Mouse (Mus musculus): ENCODE measurements around the gene Rnf216. TPM values are rescaled to one million over a fixed set of nuclear protein-coding genes. Genes with fewer than 3 reads are reported as not detected.

Gene Rnf216
- polyA plus RNA-seq, 1 experiment from 2014 or later: 37.3 TPM

DNA sequence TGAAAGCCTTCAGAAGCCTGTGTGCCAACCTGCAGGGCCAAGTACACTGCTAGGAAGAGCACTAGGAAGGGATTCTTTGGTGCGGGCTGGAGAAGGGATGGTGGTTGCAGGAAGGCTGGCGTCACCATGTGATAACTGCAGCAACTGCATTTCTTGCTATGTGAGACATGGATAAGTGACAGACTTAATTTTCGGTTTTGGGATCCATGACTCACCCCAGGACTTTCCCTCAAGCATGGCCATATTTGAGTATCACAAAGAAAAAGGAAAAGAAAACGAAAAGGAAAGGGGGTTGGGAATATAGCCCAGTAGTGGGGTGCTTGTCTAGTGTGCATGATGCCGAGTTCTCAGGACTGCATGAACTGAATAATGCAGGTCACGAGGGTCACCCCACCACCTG lies 60.9 kb downstream of the Rnf216 start:
- no peaks in the 10 kb centered on the region for H3K9me3 ChIP-seq
- ATAC-seq (replicated peaks): no peak
- H3K27ac ChIP-seq (replicated peaks): no peak overlapping the region
- 86% methylated on average over 6 of the region's 6 CpGs for WGBS
- no peaks in the 10 kb centered on the region for H3K36me3 ChIP-seq
- no peak overlapping the region for H3K9ac ChIP-seq (replicated peaks)
- H3K27me3 ChIP-seq: no peaks in the 10 kb centered on the region
- no peak overlapping the region for H3K4me3 ChIP-seq
- H3K4me1 ChIP-seq: peaks cover 38% of the 10 kb centered on the region
- H3K4me2 ChIP-seq (replicated peaks): no peak overlapping the region

DNA sequence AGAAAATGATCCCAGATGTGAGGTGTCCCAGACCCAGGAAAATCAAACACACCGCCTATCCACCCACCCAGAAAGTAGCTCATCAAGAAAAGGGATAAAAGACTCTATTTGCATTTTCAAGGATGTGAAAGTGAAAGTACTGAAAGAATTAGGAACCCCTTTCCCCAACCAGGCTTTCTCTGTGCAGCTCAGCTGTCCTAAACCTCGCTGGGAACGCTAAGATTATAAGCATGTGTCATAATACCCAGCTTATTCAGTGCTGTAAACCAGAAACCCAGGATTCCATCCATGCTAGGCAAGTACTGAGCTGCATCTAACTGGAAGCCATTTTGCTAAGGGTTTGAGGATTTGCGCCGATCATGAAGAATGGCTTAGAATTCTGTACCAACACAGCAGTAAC lies 62.5 kb downstream of the Rnf216 start:
- Histone ChIP-seq H3K36me3 (no peaks in the 10 kb centered on the region), H3K27me3 (no peaks in the 10 kb centered on the region), H3K4me3 (no peak overlapping the region), H3K4me2 (replicated peaks) (no peak overlapping the region), H3K4me1 (peaks cover 38% of the 10 kb centered on the region), H3K9ac (replicated peaks) (no peak overlapping the region), H3K27ac (replicated peaks) (peak overlapping the region; percentile 95), H3K9me3 (no peaks in the 10 kb centered on the region)
- 40% methylated on average over 5 of the region's 5 CpGs for WGBS
- ATAC-seq (replicated peaks): no peak

DNA sequence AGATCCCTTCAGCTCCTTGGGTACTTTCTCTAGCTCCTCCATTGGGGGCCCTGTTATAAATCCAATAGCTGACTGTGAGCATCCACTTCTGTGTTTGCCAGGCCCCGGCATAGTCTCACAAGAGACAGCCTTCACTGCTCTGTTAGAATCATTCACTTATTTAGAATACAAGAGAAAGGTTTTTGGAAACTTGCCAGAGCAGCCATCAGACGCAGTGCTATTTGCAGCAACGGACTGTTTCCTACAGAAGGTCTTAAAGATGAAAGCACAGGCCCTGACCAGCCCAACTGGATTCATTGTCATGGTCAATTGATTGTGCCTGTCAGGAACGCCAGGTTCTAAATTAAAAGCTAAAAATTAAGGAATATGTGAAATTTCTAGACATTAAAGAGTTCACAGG lies 63.0 kb downstream of the Rnf216 start:
- no peak overlapping the region for H3K9ac ChIP-seq (replicated peaks)
- no peak overlapping the region for H3K4me3 ChIP-seq
- no peaks in the 10 kb centered on the region for H3K9me3 ChIP-seq
- H3K27ac ChIP-seq (replicated peaks): peak overlapping the region; percentile 95
- WGBS: 10% methylated on average over 4 of the region's 4 CpGs
- peaks cover 38% of the 10 kb centered on the region for H3K4me1 ChIP-seq
- H3K4me2 ChIP-seq (replicated peaks): no peak overlapping the region
- H3K27me3 ChIP-seq: no peaks in the 10 kb centered on the region
- H3K36me3 ChIP-seq: no peaks in the 10 kb centered on the region
- ATAC-seq (replicated peaks): 0 out of 2 replicates have a peak, but pooled peaks have one; percentile 16

DNA sequence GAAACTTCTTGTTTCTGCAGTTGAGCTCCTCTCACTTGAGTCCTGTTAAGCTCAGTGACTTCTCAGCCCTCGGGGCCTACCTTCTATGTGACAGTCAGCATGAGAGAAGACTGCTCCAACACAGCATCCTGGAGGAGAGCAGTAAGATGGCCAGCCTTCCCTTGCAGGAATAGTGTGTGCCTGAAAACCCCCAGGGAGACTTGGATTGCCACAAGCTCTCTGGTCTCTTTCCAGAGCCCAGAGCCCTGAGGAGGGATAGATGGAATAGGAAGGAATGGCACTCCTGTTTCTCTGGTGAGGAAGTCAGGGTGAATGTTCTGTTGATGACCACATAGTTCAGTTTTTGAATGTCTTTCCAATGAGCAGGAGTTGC lies 63.8 kb downstream of the Rnf216 start:
- Histone ChIP-seq H3K4me1 (peaks cover 36% of the 10 kb centered on the region), H3K36me3 (no peaks in the 10 kb centered on the region), H3K9me3 (no peaks in the 10 kb centered on the region), H3K9ac (replicated peaks) (no peak overlapping the region), H3K4me3 (no peak overlapping the region), H3K27ac (replicated peaks) (peak overlapping the region; percentile 95), H3K27me3 (no peaks in the 10 kb centered on the region), H3K4me2 (replicated peaks) (no peak overlapping the region)
- WGBS: 68% methylated on average over 1 of the region's 1 CpGs
- ATAC-seq (replicated peaks): no peak

DNA sequence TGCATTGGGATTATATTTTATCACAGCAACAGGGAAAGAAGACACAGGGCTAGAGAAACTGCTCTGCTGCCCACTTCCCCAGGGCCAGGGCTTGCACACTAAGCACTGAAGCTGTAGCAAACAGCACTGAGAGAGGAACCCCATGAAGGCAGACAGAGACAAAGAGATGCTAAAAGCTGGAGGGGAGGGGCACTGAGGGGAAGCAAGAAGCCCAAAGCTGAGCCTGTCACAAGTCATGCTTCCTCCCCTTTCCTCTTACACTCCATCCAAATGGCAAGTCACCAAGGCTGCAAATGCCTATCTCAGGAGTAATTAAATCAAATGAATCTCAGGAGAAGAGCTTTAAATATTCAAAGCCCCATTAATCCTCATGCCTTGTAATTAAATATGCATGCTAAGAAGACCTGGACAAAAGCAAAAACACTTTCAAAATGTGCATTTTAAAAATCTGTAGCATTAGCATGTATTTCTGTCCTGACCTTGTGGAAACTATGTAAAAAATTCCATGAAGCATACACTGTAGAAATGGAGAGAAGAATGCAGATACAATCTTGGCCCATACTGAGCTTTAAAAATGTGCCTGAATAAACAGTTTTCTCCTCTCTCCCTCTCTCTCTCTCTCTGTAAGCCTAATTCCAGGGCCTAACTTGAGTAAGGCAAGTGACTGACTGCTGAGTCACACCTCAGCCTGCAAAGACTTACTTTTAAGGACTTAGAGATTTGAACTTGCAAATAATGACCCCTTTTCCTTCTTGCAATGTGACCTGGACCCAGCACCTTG lies 64.4 kb downstream of the Rnf216 start:
- H3K9me3 ChIP-seq: no peaks in the 10 kb centered on the region
- H3K36me3 ChIP-seq: no peaks in the 10 kb centered on the region
- H3K4me1 ChIP-seq: peaks cover 32% of the 10 kb centered on the region
- no peak overlapping the region for H3K4me3 ChIP-seq
- no peak overlapping the region for H3K4me2 ChIP-seq (replicated peaks)
- peak overlapping the region; percentile 95 for H3K27ac ChIP-seq (replicated peaks)
- no peak overlapping the region; the same call in 1 of the 2 replicates for H3K9ac ChIP-seq (replicated peaks)
- peak; percentile 82 for ATAC-seq (replicated peaks)
- no peaks in the 10 kb centered on the region for H3K27me3 ChIP-seq

DNA sequence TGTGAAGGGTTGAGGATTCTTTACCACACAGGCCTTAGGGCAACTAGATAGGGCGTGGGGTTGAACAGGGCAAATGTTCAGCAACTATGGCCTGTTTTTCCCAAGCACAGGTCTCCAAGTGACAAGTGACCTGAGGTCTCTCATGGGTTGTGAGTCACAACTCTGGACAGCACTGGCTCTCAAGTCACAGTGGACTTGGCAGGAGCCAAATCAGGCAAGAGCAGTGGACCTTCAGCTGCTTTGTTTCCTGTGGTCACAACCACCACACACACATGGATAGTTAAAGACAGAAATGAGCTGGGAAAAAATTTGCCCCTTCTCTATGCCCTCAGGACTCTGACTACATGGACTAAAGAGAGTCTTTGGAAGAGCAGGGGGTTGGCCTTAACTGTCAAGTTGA lies 65.2 kb downstream of the Rnf216 start:
- ATAC-seq (replicated peaks): no peak
- peaks cover 32% of the 10 kb centered on the region for H3K4me1 ChIP-seq
- no peaks in the 10 kb centered on the region for H3K9me3 ChIP-seq
- H3K9ac ChIP-seq (replicated peaks): no peak overlapping the region
- no peaks in the 10 kb centered on the region for H3K36me3 ChIP-seq
- WGBS: 91% methylated on average over 1 of the region's 1 CpGs
- no peak overlapping the region for H3K4me3 ChIP-seq
- H3K27me3 ChIP-seq: no peaks in the 10 kb centered on the region
- H3K27ac ChIP-seq (replicated peaks): peak overlapping the region; percentile 95
- H3K4me2 ChIP-seq (replicated peaks): no peak overlapping the region

DNA sequence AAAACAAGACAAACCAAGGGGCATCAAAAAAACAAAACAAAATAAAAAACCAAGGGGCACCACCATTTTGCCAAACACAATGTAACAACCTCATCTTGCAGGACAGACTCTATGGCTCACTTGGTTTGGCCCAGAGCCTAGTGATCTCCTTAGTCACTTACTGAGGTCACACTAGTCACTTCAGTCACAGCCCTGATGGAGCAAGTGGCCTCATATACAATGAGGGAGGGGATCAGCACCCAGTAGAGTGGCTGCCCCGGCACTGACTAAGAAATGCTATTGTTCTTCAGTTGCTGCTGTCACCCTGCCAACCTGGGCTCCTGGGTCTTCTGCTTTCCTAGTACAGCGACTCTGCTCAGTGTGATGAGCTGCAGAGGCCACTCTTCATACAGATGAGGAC lies 68.9 kb downstream of the Rnf216 start:
- WGBS: 38% methylated on average over 2 of the region's 2 CpGs
- Histone ChIP-seq H3K4me2 (replicated peaks) (no peak overlapping the region), H3K4me3 (no peak overlapping the region), H3K36me3 (no peaks in the 10 kb centered on the region), H3K27ac (replicated peaks) (no peak overlapping the region), H3K4me1 (peaks cover 15% of the 10 kb centered on the region), H3K9me3 (no peaks in the 10 kb centered on the region), H3K27me3 (no peaks in the 10 kb centered on the region), H3K9ac (replicated peaks) (no peak overlapping the region)
- no peak for ATAC-seq (replicated peaks)

DNA sequence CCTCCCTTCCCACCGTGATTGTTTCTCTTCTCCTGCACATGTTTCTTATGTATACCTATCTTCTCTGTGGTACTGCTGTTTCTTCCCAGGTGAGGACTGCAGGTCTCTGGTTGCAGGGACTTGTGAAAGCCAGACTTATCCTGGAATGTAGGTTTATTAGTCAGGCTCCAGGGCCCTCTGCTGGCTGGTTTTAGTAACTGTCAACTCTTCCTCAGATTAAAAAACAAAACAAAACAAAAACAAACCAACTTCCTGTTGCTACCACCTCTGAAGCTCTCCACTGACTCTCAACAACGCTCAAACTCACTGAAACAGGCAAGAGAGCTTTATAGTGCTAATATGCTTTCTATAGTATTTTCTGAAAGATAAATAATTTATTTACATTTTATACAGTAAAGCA lies 69.5 kb downstream of the Rnf216 start:
- H3K27me3 ChIP-seq: no peaks in the 10 kb centered on the region
- ATAC-seq (replicated peaks): no peak
- H3K36me3 ChIP-seq: 0 out of 2 replicates have a peak, but pooled peaks cover 2% of the 10 kb centered on the region
- WGBS: 80% methylated on average over 2 of the region's 2 CpGs
- no peak overlapping the region for H3K4me2 ChIP-seq (replicated peaks)
- peaks cover 9% of the 10 kb centered on the region for H3K4me1 ChIP-seq
- no peak overlapping the region for H3K9ac ChIP-seq (replicated peaks)
- H3K9me3 ChIP-seq: no peaks in the 10 kb centered on the region
- no peak overlapping the region for H3K4me3 ChIP-seq
- no peak overlapping the region for H3K27ac ChIP-seq (replicated peaks)

DNA sequence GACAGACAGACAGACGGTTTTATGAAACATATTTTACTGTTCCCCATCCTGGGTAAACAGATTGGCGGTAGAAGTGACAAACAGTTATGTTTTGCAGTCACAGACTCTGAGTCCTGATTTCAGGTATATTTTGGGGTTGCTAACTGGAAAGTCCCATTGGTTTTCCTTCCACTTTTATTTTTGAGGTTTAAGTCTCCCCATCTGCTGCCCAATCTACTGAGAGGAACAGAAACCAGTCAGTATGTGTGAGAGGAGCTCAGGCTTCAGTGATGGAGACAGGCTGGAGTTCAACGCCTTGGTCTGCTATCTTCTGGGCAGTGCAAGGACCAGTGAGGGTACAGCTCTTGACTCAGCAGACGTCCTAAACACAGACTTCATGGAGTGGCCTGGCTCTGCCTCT lies 74.0 kb downstream of the Rnf216 start:
- no peak overlapping the region for H3K4me2 ChIP-seq (replicated peaks)
- no peaks in the 10 kb centered on the region for H3K9me3 ChIP-seq
- H3K4me3 ChIP-seq: no peak overlapping the region
- no peaks in the 10 kb centered on the region for H3K27me3 ChIP-seq
- no peak overlapping the region for H3K27ac ChIP-seq (replicated peaks)
- 89% methylated on average over 4 of the region's 4 CpGs for WGBS
- no peak for ATAC-seq (replicated peaks)
- no peak overlapping the region for H3K9ac ChIP-seq (replicated peaks)
- H3K4me1 ChIP-seq: no peaks in the 10 kb centered on the region
- 0 out of 2 replicates have a peak, but pooled peaks cover 2% of the 10 kb centered on the region for H3K36me3 ChIP-seq

DNA sequence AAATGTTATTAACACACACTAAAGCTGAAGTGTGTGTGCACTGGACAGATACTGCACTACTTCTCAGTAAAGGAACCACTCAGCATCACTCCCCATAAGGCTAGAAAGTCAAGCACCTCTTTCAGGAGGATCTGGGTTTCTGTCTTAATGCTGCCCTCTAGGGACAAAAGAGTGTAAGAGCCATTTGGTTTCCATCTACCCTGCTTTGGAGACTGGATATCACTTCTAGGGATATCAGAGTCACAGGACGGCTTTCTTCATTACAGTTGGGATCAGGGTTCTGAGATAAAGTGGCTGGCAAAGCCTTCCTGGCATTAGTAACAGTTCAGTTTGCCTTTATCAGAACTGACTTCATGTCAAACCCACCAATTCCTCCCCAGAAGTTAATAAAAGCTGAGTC lies 75.6 kb downstream of the Rnf216 start:
- Histone ChIP-seq H3K4me3 (no peak overlapping the region), H3K9ac (replicated peaks) (no peak overlapping the region), H3K9me3 (no peaks in the 10 kb centered on the region), H3K4me1 (no peaks in the 10 kb centered on the region), H3K27ac (replicated peaks) (no peak overlapping the region), H3K27me3 (no peaks in the 10 kb centered on the region), H3K36me3 (0 out of 2 replicates have a peak, but pooled peaks cover 2% of the 10 kb centered on the region), H3K4me2 (replicated peaks) (no peak overlapping the region)
- ATAC-seq (replicated peaks): no peak
- 16% methylated on average over 1 of the region's 1 CpGs for WGBS

DNA sequence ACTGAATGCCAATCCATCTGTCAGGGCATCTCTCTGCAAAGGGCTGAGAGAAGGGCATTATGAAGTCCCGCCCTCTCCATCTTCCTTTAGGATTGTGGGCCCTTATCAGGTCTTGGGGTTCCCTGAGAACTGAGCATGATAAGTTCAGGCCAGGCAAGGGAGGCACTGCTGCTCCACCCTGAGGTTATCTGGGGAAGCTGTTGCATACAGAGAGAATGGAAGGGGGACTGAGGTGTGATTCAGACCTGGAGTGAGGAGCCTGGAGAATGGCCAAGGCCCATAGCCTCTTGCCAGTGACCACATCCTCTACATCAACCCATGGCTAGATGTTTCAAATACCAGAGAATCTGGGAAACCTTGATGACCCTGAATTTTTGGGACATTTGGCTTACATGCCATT lies 76.7 kb downstream of the Rnf216 start:
- Histone ChIP-seq H3K27ac (replicated peaks) (no peak overlapping the region), H3K4me2 (replicated peaks) (no peak overlapping the region), H3K36me3 (0 out of 2 replicates have a peak, but pooled peaks cover 2% of the 10 kb centered on the region), H3K4me1 (no peaks in the 10 kb centered on the region; the same call in 1 of the 2 replicates), H3K9ac (replicated peaks) (no peak overlapping the region), H3K27me3 (no peaks in the 10 kb centered on the region), H3K9me3 (no peaks in the 10 kb centered on the region), H3K4me3 (no peak overlapping the region)
- ATAC-seq (replicated peaks): no peak
- 95% methylated on average over 1 of the region's 1 CpGs for WGBS

DNA sequence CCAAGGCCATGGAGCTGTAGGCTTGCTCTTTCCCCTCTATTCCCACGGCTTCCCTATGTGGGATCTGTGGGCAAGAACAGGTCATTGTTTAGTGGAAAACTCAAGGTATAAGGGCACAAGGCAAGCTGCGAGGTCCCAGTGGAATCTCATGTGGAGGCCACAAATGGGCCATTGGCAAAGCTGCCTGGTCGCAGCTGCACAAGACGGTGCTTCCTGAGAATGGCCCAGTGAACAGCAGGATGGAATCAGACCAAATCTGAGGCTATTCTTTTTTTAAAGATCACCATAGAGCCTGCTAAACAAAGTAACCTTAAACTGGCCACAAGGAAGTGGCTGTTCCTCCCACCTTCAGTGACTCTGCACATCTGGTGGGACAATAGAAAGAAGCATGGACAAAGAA lies 77.5 kb downstream of the Rnf216 start:
- Histone ChIP-seq H3K36me3 (0 out of 2 replicates have a peak, but pooled peaks cover 2% of the 10 kb centered on the region), H3K4me3 (no peak overlapping the region), H3K27me3 (no peaks in the 10 kb centered on the region), H3K4me1 (no peaks in the 10 kb centered on the region; the same call in 1 of the 2 replicates), H3K9me3 (no peaks in the 10 kb centered on the region), H3K27ac (replicated peaks) (no peak overlapping the region), H3K9ac (replicated peaks) (no peak overlapping the region), H3K4me2 (replicated peaks) (no peak overlapping the region)
- 84% methylated on average over 4 of the region's 4 CpGs for WGBS
- ATAC-seq (replicated peaks): no peak

DNA sequence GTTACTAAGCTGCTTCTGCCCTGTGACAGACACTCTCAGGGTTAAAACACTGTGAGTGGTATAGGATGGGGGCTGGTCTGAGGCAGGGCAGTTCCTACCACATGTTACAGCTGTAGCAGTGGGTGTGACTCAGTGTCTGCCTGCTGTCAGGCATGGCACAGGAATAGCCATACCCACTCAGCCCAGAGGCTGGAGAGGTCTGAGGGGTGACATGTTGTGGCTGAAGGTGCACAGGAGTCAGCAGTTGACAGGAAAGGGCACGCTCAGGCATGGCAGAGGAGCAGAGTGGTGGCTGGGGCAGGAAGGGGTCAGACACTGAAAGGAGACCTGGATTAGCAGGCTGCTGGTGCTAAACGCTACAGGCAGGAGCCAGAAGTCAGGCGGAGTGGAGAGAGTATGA lies 78.7 kb downstream of the Rnf216 start:
- Histone ChIP-seq H3K36me3 (0 out of 2 replicates have a peak, but pooled peaks cover 2% of the 10 kb centered on the region), H3K4me3 (no peak overlapping the region), H3K9ac (replicated peaks) (no peak overlapping the region), H3K4me2 (replicated peaks) (no peak overlapping the region), H3K27ac (replicated peaks) (no peak overlapping the region), H3K4me1 (no peaks in the 10 kb centered on the region; the same call in 1 of the 2 replicates), H3K9me3 (no peaks in the 10 kb centered on the region), H3K27me3 (no peaks in the 10 kb centered on the region)
- ATAC-seq (replicated peaks): no peak
- 87% methylated on average over 3 of the region's 3 CpGs for WGBS

All from forebrain, embryonic 15.5 days (tissue).